Mouse (Mus musculus): ENCODE results near the gene Unc5c. TPM values are rescaled to one million over a fixed set of nuclear protein-coding genes. Genes with fewer than 3 reads are reported as not detected.

The Unc5c gene
- polyA plus RNA-seq, 1 experiment from 2014 or later = 5.8 TPM

- Histone ChIP-seq H3K4me3 (no peak overlapping the region), H3K27me3 (ENCODE audit: low read depth, poor library complexity, severe bottlenecking) (no peaks in the 10 kb centered on the region), H3K9me3 (replicated peaks) (peaks cover 4% of the 10 kb centered on the region; the same call in 1 of the 2 replicates), H3K4me1 (peaks cover 16% of the 10 kb centered on the region), H3K27ac (replicated peaks) (no peak overlapping the region), H3K36me3 (peaks cover 9% of the 10 kb centered on the region)
- 78% methylated on average over 3 of the region's 3 CpGs for WGBS
- DNase-seq (ENCODE audit: low spot score) = no peak
These were observed 406.8 kb downstream of the Unc5c start for GRCm38 (mm10) chr3:141871805-141872204.

GRCm38 (mm10) chr3:141872337-141873042 is 407.5 kb downstream of the Unc5c start:
- peaks cover 9% of the 10 kb centered on the region for H3K36me3 ChIP-seq
- H3K4me3 ChIP-seq = no peak overlapping the region
- peaks cover 16% of the 10 kb centered on the region for H3K4me1 ChIP-seq
- H3K27ac ChIP-seq (replicated peaks) = peak overlapping the region; percentile 53
- H3K9me3 ChIP-seq (replicated peaks) = peaks cover 4% of the 10 kb centered on the region; the same call in 1 of the 2 replicates
- DNase-seq (ENCODE audit: low spot score) = peak; percentile 37
- WGBS = 69% methylated on average over 10 of the region's 10 CpGs
- H3K27me3 ChIP-seq (ENCODE audit: low read depth, poor library complexity, severe bottlenecking) = no peaks in the 10 kb centered on the region

- Histone ChIP-seq H3K4me3 (no peak overlapping the region), H3K9me3 (replicated peaks) (no peaks in the 10 kb centered on the region), H3K36me3 (no peaks in the 10 kb centered on the region), H3K4me1 (no peaks in the 10 kb centered on the region), H3K27ac (replicated peaks) (no peak overlapping the region), H3K27me3 (ENCODE audit: low read depth, poor library complexity, severe bottlenecking) (no peaks in the 10 kb centered on the region)
- no peak for DNase-seq (ENCODE audit: low spot score)
- 75% methylated on average over 2 of the region's 2 CpGs for WGBS
These were observed 417.5 kb downstream of the Unc5c start for GRCm38 (mm10) chr3:141882496-141882895.

DNA sequence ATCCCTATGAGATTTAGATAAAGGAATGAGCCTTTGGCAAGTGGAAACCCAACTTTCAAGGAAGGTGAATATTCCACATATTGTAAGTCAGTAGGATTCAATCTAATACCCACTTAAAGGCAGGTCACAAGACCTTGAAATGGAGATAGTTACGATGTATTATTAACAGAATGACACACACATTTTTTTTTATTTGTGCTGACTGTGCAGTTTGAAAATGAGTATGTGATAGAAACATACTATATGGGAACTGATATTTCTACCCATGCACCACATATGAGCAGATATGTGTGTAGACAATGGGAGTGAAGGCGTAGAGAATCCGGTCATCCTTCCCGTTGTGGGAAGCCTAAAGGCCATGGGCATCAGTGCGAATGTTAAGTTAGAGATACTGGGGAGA is 419.2 kb downstream of the Unc5c start:
- H3K27ac ChIP-seq (replicated peaks) = no peak overlapping the region
- H3K4me3 ChIP-seq = no peak overlapping the region
- peaks cover 8% of the 10 kb centered on the region for H3K4me1 ChIP-seq
- no peaks in the 10 kb centered on the region for H3K9me3 ChIP-seq (replicated peaks)
- H3K36me3 ChIP-seq = no peaks in the 10 kb centered on the region
- no peak for DNase-seq (ENCODE audit: low spot score)
- no peaks in the 10 kb centered on the region for H3K27me3 ChIP-seq (ENCODE audit: low read depth, poor library complexity, severe bottlenecking)
- 93% methylated on average over 5 of the region's 5 CpGs for WGBS
